Mouse (Mus musculus) ES-Bruce4 (cell line): ENCODE results near the gene Ncaph2.

Source experiments
- CTCF ChIP-seq: IDR thresholded peaks from one replicate; pipeline ENCODE4 v1.8.1; 2011; ENCODE audit warnings: low read depth, low read length
- EP300 ChIP-seq: IDR thresholded peaks from 2 replicates; pipeline ENCODE4 v1.6.1; 2011; ENCODE audit warnings: low read depth, low read length; ENCODE audit not compliant: insufficient read depth
- POLR2A ChIP-seq: IDR thresholded peaks from one replicate; pipeline ENCODE4 v1.8.1; 2011; ENCODE audit warnings: low read length; ENCODE audit not compliant: insufficient read depth

DNA sequence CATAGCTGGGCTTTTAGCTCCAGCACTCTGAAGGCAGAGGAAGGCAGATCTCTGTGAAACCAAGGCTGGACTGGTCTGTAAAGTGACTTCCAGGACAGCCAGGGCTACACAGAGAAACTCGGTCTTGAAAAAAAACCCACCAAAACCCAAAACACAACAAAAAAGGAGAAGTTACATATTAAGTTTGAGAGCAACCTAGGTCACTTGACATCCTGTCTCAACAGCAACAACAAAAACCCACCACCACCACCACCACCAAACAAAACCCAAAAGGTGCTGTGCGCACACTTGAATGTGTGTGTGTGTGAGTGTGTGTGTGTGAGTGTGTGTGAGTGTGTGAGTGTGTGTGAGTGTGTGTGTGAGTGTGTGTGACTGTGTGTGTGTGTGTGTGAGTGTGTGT, 15.8 kb upstream of the Ncaph2 start:
- TF ChIP-seq CTCF (no peak), POLR2A (no peak), EP300 (no peak)
